Mouse (Mus musculus) spleen, adult 2 months (tissue): ENCODE data around the gene Ptpn21.

Experiments
- CTCF ChIP-seq: fragments of 200-500 bp; IDR thresholded peaks from 2 replicates; pipeline ENCODE4 v1.5.1; 2011; ENCODE audit warnings: mild to moderate bottlenecking, inconsistent platforms; ENCODE audit not compliant: insufficient read depth, insufficient read length, insufficient replicate concordance; ENCODE audit errors: extremely low read depth
- POLR2A ChIP-seq: fragments of 200-500 bp; IDR thresholded peaks from 2 replicates; pipeline ENCODE4 v1.6.1; 2011; ENCODE audit warnings: low read depth, low read length, inconsistent platforms

GRCm38 (mm10) chr12:98676861-98677260 lies 60.3 kb downstream of the Ptpn21 start:
- TF ChIP-seq CTCF (no peak), POLR2A (no peak)
